Mouse (Mus musculus): ENCODE measurements at regions not wholly inside any gene's neighbourhood (a gene's known extent, or its start where the extent isn't known, plus 50 kb on each side); places are given as distances from the start of the nearest gene placed in this dataset.

- DNase-seq (ENCODE audit: low read depth, low spot score): peak; percentile 23
Measured at GRCm38 (mm10) chrX:107477066-107477465, 73.9 kb upstream of the Itm2a start.

GRCm38 (mm10) chrX:107469242-107469641 is 66.1 kb upstream of the Itm2a start:
- no peak for DNase-seq (ENCODE audit: low read depth, low spot score)

Data from R1 (cell line).